Mouse (Mus musculus) spleen, adult 2 months (tissue): ENCODE data around the gene Kdm1a. TPM values are rescaled to one million over a fixed set of nuclear protein-coding genes. Genes with fewer than 3 reads are reported as not detected.
A peak's percentile ranks its signal among the peaks of the same experiment; 100 is the strongest.

Experiments
- DNase-seq, 2 experiments: peaks; one replicate each; pipeline versions ENCODE4 v3.0.0 to v3.0.0-alpha.2; 2012 to 2021; ENCODE audit warnings: low spot score in 2 of 2, low read depth in 1 of 2
- H3K27ac ChIP-seq: fragments of 200-500 bp; 2 replicates; pipeline ENCODE4 v1.5.1; 2012; ENCODE audit warnings: low read length, inconsistent platforms; ENCODE audit not compliant: insufficient read depth
- H3K27me3 ChIP-seq: fragments of 200-500 bp; 2 replicates; pipeline ENCODE4 v1.6.1; 2012; ENCODE audit warnings: mild to moderate bottlenecking, moderate library complexity, low read length, inconsistent platforms; ENCODE audit not compliant: control insufficient read depth, insufficient read depth
- H3K36me3 ChIP-seq: fragments of 200-500 bp; 2 replicates; pipeline ENCODE4 v1.6.1; 2012; ENCODE audit warnings: mild to moderate bottlenecking, low read length, inconsistent platforms; ENCODE audit not compliant: control insufficient read depth, insufficient read depth
- H3K4me1 ChIP-seq: fragments of 200-500 bp; 2 replicates; pipeline ENCODE4 v1.6.1; 2011; ENCODE audit warnings: inconsistent platforms; ENCODE audit not compliant: control insufficient read depth, insufficient read depth, insufficient read length
- H3K4me3 ChIP-seq: fragments of 200-500 bp; 2 replicates; pipeline ENCODE4 v1.5.1; 2011; ENCODE audit warnings: mild to moderate bottlenecking, inconsistent platforms; ENCODE audit not compliant: insufficient read depth, insufficient read length; ENCODE audit errors: extremely low read depth
- CTCF ChIP-seq: fragments of 200-500 bp; IDR thresholded peaks from 2 replicates; pipeline ENCODE4 v1.5.1; 2011; ENCODE audit warnings: mild to moderate bottlenecking, inconsistent platforms; ENCODE audit not compliant: insufficient read depth, insufficient read length, insufficient replicate concordance; ENCODE audit errors: extremely low read depth
- POLR2A ChIP-seq: fragments of 200-500 bp; IDR thresholded peaks from 2 replicates; pipeline ENCODE4 v1.6.1; 2011; ENCODE audit warnings: low read depth, low read length, inconsistent platforms
- whole genome bisulfite sequencing: fragments of 180-500 bp; shearing (Covaris S2); methylation state at CpG from one replicate; pipeline ENCODE4 v1.1.7; 2018; 5-methylcytosine and 5-hydroxymethylcytosine counted together
- polyA plus RNA-seq: library from polyadenylated mRNA; depleted of rRNA; stranded (reverse); fragments of >200 nt; gene quantifications from 2 replicates; pipeline ENCODE4 v1.2.3, GENCODE M21; 2012; rRNA removed

Kdm1a gene
- polyA plus RNA-seq, 1 experiment, result 19.0 TPM

DNA sequence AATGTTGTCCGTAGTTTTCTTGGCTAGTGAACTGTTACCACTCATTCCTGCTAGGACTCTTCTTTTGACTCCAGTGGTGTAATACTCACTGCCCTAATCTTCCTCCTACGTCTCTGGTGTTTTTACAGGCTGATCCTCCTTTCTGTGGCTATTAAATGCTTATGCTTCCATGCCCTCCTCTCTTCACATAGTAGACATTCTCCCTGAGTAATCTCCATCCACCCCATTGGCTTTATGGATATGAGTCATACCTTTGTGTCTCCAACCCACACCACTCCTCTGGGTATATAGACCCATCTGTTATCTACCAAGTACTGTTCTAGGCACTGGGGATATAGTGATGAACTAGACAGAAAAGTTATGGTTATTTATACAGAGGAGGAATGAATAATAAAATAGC, 84.4 kb downstream of the Kdm1a start:
- TF ChIP-seq CTCF (no peak), POLR2A (no peak)
- Histone ChIP-seq H3K4me3 (no peak overlapping the region), H3K27ac (no peak overlapping the region), H3K36me3 (no peaks in the 10 kb centered on the region), H3K4me1 (no peaks in the 10 kb centered on the region), H3K27me3 (no peaks in the 10 kb centered on the region)
- 92% methylated on average over 2 of the region's 2 CpGs for WGBS
- DNase-seq, result no peak

DNA sequence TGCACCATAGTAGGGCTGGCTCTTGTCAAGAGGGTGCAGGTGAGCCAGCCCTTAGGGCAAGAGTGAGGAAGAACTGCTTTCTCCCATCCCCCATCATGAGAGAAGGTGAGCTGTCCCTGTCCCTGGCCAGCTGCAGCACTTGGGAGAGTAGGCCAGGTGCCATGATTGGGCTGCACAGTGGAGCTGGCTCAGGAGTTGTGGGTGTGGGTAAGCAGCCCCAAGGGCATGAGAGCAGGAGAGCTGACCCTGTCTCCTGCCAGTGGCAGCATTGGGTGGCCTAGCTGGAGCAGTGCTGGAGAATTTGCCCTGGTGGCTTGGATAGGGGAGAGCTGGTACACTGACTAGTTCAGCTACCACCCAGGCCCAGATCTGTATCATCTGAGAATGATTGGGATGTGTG, 89.6 kb downstream of the Kdm1a start:
- Histone ChIP-seq H3K27ac (no peak overlapping the region), H3K4me3 (no peak overlapping the region), H3K36me3 (no peaks in the 10 kb centered on the region), H3K27me3 (no peaks in the 10 kb centered on the region), H3K4me1 (no peaks in the 10 kb centered on the region)
- no peak for TF ChIP-seq CTCF
- no peak for TF ChIP-seq POLR2A
- DNase-seq, result no peak

DNA sequence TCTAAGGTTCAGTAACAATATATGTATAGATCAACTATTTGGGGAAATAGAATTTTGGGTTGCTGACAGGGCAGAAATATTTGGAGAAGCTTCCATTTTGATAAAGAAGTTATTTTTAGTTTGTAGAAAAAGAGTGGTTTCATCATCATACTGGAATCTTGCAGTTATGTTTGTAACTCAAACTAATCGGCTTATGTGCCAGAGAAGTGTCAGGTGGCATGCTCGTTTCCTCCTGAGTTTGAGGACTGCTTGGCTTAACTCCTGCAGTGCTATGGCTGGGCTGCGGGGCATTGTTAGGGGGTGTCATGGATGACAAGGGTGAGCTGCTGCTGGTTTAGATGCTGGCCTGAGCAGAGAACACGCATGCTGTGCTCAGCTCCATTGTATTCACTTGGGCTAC, 90.8 kb downstream of the Kdm1a start:
- H3K4me3 ChIP-seq, result no peak overlapping the region
- H3K36me3 ChIP-seq, result no peaks in the 10 kb centered on the region
- DNase-seq, result no peak
- TF ChIP-seq CTCF (no peak), POLR2A (no peak)
- WGBS, result 69% methylated on average over 4 of the region's 4 CpGs
- H3K4me1 ChIP-seq, result no peaks in the 10 kb centered on the region
- H3K27ac ChIP-seq, result no peak overlapping the region
- no peaks in the 10 kb centered on the region for H3K27me3 ChIP-seq

DNA sequence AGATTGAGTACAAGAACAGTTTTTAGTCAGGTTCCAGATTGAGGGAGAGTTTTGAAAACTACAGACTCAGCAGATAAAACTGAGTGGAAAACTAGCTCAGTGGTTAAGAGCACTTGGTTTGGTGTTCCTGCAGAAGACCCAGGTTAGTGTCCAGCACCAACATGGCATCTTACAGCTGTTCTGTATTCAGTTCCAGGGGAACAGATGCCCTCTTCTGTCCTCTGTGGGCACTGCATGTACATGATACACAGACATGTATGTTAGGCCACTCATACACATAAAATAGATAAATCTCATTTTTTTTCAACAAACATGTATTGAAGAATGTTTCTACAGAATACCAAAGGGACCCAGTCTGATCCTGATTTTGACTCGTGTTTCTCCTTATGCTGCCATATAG, 92.7 kb downstream of the Kdm1a start:
- Histone ChIP-seq H3K4me1 (no peaks in the 10 kb centered on the region), H3K36me3 (no peaks in the 10 kb centered on the region), H3K27ac (no peak overlapping the region), H3K4me3 (no peak overlapping the region), H3K27me3 (no peaks in the 10 kb centered on the region)
- peak; percentile 26; the same call in 1 of the 2 replicates for TF ChIP-seq CTCF
- TF ChIP-seq POLR2A, result no peak
- peak in 1 of 2 experiments; percentile 29 for DNase-seq
- WGBS, result 77% methylated on average over 1 of the region's 1 CpGs

DNA sequence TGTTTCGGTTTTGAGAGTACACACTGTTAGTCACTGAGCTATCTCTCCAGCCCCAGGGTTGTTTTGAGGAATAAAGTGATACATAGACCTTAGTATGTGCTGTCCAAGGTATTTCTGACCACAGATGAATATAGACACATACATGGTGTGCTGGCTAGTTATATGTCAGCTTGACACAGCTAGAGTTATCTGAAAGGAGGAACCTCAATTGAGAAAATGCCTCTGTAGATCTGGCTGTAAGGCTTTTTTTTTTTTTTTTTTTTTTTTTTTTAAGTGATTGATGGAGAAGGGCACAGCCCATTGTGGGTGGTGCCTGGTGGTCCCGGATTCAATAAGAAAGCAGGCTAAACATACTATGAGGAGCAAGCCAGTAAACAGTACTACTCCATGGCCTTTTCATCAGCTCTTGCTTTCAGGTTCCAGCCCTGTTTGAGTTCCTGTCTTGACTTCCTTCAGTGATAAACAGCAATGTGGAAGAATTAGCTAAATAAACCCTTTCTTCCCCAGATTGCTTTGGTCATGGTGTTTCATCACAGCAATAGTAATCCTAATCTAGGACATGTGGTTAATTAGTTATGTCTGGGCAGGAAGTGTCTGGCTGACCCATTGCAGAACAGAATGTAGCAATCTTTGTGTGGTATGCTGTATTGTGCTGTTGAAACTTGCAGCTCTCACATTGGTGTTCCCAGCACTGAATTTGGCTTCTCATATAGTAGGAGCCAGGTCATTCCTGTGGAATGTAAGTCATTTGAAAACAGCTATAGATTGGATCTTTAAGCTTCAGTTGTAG, 96.9 kb downstream of the Kdm1a start:
- H3K27ac ChIP-seq, result no peak overlapping the region
- H3K4me3 ChIP-seq, result no peak overlapping the region
- no peak for DNase-seq

More for the DNA sequence above, 96.9 kb downstream of the Kdm1a start:
- Histone ChIP-seq H3K36me3 (no peaks in the 10 kb centered on the region), H3K4me1 (no peaks in the 10 kb centered on the region), H3K27me3 (no peaks in the 10 kb centered on the region)
- WGBS, result 32% methylated on average over 2 of the region's 2 CpGs
- no peak for TF ChIP-seq CTCF
- TF ChIP-seq POLR2A, result no peak

Other genes starting within 250 kb of the Kdm1a start
- gene Htr1d, start 179.2 kb downstream of the Kdm1a start, polyA plus RNA-seq, result 0.04 TPM in 1 of 2 replicates, not detected in the other
- 0.16 and 0.31 TPM in 2 replicates for gene 6030445D17Rik, start 140.5 kb downstream of the Kdm1a start, polyA plus RNA-seq
- gene Luzp1, start 133.0 kb downstream of the Kdm1a start, polyA plus RNA-seq, result 1.9 and 2.9 TPM in 2 replicates
- gene Tex46, start 7.7 kb upstream of the Kdm1a start, polyA plus RNA-seq, result not detected in 2 replicates
- gene Lactbl1, start 19.9 kb upstream of the Kdm1a start, polyA plus RNA-seq, result 0.49 and 0.65 TPM in 2 replicates
- 2.7 and 6.1 TPM in 2 replicates for gene Ephb2, start 233.3 kb upstream of the Kdm1a start, polyA plus RNA-seq